Mouse (Mus musculus): ENCODE measurements at regions not wholly inside any gene's neighbourhood (a gene's known extent, or its start where the extent isn't known, plus 50 kb on each side); places are given as distances from the start of the nearest gene placed in this dataset.

DNA sequence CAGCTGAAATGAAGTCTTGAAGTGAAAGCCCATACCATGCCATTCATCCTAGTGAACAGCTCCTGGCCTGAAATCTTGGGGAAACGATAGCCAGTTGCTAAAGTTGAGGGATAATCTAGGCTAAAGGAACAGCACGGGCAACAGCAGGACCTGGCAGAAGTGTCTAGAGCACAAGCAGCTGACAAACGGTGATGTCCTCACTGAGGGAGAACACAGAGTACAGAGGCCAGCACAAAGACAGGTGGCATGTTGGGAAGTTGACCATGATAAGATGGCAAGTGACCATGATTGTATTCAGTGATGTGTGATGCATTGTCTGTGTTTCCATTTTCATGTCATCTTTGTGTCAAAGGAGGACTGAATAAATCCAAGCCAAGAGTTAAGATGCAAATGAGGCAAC is 212.4 kb upstream of the Ntm start:
- no peak for DNase-seq (ENCODE audit: low read depth, low spot score)
- Histone ChIP-seq H3K4me3 (ENCODE audit: control insufficient read depth in 1 of 2, insufficient read depth in 1 of 2, low read depth in 2 of 2, low read length in 2 of 2) (no peak overlapping the region), H3K4me1 (ENCODE audit: control insufficient read depth in 1 of 2, insufficient read depth in 2 of 2, low read length in 2 of 2) (no peaks in the 10 kb centered on the region), H3K9ac (ENCODE audit: control insufficient read depth, low read depth, low read length, poor library complexity, severe bottlenecking) (no peak overlapping the region), H3K79me2 (ENCODE audit: control insufficient read depth, insufficient read depth, low read length, poor library complexity) (no peaks in the 10 kb centered on the region), H3K27ac (ENCODE audit: control insufficient read depth, low read depth, low read length) (no peak overlapping the region), H3K9me3 (replicated peaks; ENCODE audit: insufficient read depth, low read length) (no peaks in the 10 kb centered on the region), H3K27me3 (ENCODE audit: control insufficient read depth in 1 of 2, insufficient read depth in 2 of 2, low read length in 2 of 2) (no peaks in the 10 kb centered on the region), H3K36me3 (ENCODE audit: control insufficient read depth in 1 of 2, insufficient read depth in 2 of 2, low read length in 2 of 2) (no peaks in the 10 kb centered on the region)
- TF ChIP-seq CHD1 (IDR thresholded peaks at IDR 0.05; ENCODE audit: low read depth, low read length) (no peak), ZC3H11A (IDR thresholded peaks at IDR 0.05; ENCODE audit: low read depth, low read length) (no peak), USF1 (IDR thresholded peaks at IDR 0.05; ENCODE audit: low read depth, low read length) (no peak), CTCF (IDR thresholded peaks at IDR 0.05 in 2 of 3, conservative IDR thresholded peaks at IDR 0.05 in 1 of 3; ENCODE audit: control insufficient read depth in 1 of 3, insufficient read depth in 1 of 3, low read depth in 2 of 3, low read length in 3 of 3, poor library complexity in 1 of 3, severe bottlenecking in 1 of 3) (no peak), HCFC1 (IDR thresholded peaks at IDR 0.05; ENCODE audit: low read depth, low read length) (no peak), NRF1 (IDR thresholded peaks at IDR 0.05; ENCODE audit: insufficient read depth, low read depth, low read length, poor library complexity, severe bottlenecking) (no peak)

DNA sequence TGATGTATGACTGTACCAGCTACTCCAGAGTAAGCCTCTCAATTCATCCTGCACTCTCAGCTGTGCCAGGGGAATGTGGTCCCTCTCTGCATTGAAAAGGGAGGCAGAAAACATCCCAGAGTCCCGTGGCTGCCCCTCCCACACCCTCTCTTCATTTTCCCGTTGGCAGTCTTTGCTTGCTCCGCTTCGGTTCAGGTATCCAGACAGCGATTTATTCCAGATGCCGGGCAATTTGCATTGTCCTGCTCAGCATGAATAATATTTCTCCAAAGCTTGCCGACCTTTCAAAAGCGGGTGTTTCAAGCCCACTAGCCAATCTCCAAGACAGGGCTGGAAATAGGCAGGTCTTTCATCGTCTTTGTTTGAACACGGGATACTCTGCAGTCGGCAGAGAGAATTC is 220.5 kb upstream of the Ntm start:
- H3K27me3 ChIP-seq (ENCODE audit: control insufficient read depth in 1 of 2, insufficient read depth in 2 of 2, low read length in 2 of 2), result no peaks in the 10 kb centered on the region
- H3K4me3 ChIP-seq (ENCODE audit: control insufficient read depth in 1 of 2, insufficient read depth in 1 of 2, low read depth in 2 of 2, low read length in 2 of 2), result no peak overlapping the region
- H3K36me3 ChIP-seq (ENCODE audit: control insufficient read depth in 1 of 2, insufficient read depth in 2 of 2, low read length in 2 of 2), result no peaks in the 10 kb centered on the region
- no peak overlapping the region for H3K27ac ChIP-seq (ENCODE audit: control insufficient read depth, low read depth, low read length)
- H3K4me1 ChIP-seq (ENCODE audit: control insufficient read depth in 1 of 2, insufficient read depth in 2 of 2, low read length in 2 of 2), result no peaks in the 10 kb centered on the region
- no peaks in the 10 kb centered on the region for H3K9me3 ChIP-seq (replicated peaks; ENCODE audit: insufficient read depth, low read length)
- no peak for DNase-seq (ENCODE audit: low read depth, low spot score)
- TF ChIP-seq ZC3H11A (IDR thresholded peaks at IDR 0.05; ENCODE audit: low read depth, low read length) (no peak), RAD21 (IDR thresholded peaks at IDR 0.05; ENCODE audit: low read depth, low read length) (no peak), JUND (IDR thresholded peaks at IDR 0.05; ENCODE audit: low read depth, low read length) (no peak)
- no peak overlapping the region for H3K9ac ChIP-seq (ENCODE audit: control insufficient read depth, low read depth, low read length, poor library complexity, severe bottlenecking)
- H3K79me2 ChIP-seq (ENCODE audit: control insufficient read depth, insufficient read depth, low read length, poor library complexity), result no peaks in the 10 kb centered on the region

DNA sequence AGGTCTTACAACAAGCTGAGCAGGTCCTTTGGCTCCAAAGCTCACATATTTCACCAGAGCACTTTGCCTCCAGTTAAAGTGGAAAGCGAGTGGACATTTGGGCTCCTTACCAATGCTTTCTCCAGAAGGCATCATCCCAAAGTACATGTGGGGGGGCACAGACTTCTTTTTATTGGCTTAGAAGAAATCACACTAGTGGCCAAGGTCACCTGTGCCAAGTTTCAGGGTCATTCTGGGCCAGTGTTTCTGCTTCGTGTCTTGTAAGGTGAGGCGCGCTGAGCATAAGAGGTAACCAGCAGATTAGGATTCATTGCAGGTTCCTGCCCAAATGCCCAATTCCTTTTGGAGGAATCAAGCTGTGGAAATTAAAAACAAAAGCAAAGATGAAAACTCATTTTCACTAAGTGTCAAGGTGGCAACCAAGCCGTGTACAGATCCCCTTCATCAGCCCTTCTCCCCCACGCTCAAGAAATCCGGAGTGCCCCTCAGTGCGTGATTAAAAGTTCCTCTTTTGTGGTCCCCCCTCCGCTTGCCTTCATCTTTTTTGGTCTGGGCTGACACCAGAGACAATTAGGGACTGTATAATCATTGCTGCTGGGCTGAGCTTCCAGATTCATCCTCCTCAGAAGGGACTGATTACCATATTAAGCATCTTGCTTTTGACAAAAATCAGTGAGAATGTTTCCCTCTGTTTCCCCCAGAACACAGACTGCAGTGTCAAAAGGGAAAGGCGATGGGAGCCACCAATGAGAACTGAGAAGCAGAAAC is 222.2 kb upstream of the Ntm start:
- Histone ChIP-seq H3K9ac (ENCODE audit: control insufficient read depth, low read depth, low read length, poor library complexity, severe bottlenecking) (no peak overlapping the region), H3K9me3 (replicated peaks; ENCODE audit: insufficient read depth, low read length) (no peaks in the 10 kb centered on the region), H3K27ac (ENCODE audit: control insufficient read depth, low read depth, low read length) (no peak overlapping the region), H3K4me3 (ENCODE audit: control insufficient read depth in 1 of 2, insufficient read depth in 1 of 2, low read depth in 2 of 2, low read length in 2 of 2) (no peak overlapping the region), H3K79me2 (ENCODE audit: control insufficient read depth, insufficient read depth, low read length, poor library complexity) (no peaks in the 10 kb centered on the region), H3K27me3 (ENCODE audit: control insufficient read depth in 1 of 2, insufficient read depth in 2 of 2, low read length in 2 of 2) (no peaks in the 10 kb centered on the region), H3K4me1 (ENCODE audit: control insufficient read depth in 1 of 2, insufficient read depth in 2 of 2, low read length in 2 of 2) (no peaks in the 10 kb centered on the region), H3K36me3 (ENCODE audit: control insufficient read depth in 1 of 2, insufficient read depth in 2 of 2, low read length in 2 of 2) (no peaks in the 10 kb centered on the region)
- no peak for TF ChIP-seq USF2 (IDR thresholded peaks at IDR 0.05; ENCODE audit: borderline replicate concordance in 1 of 2, insufficient read depth in 1 of 2, low read depth in 1 of 2, low read length in 2 of 2)
- no peak for TF ChIP-seq RAD21 (IDR thresholded peaks at IDR 0.05; ENCODE audit: low read depth, low read length)
- TF ChIP-seq POLR2A (IDR thresholded peaks at IDR 0.05; ENCODE audit: control insufficient read depth in 1 of 2, insufficient read depth in 1 of 2, low read depth in 1 of 2, low read length in 2 of 2, poor library complexity in 1 of 2), result no peak
- no peak for TF ChIP-seq NRF1 (IDR thresholded peaks at IDR 0.05; ENCODE audit: insufficient read depth, low read depth, low read length, poor library complexity, severe bottlenecking)
- TF ChIP-seq MYB (IDR thresholded peaks at IDR 0.05; ENCODE audit: low read depth, low read length), result no peak
- TF ChIP-seq TAL1 (IDR thresholded peaks at IDR 0.05; ENCODE audit: low read length), result no peak
- TF ChIP-seq E2F4 (IDR thresholded peaks at IDR 0.05; ENCODE audit: borderline replicate concordance, low read depth, low read length), result no peak
- TF ChIP-seq JUND (IDR thresholded peaks at IDR 0.05; ENCODE audit: low read depth, low read length), result no peak
- TF ChIP-seq ELF1 (IDR thresholded peaks at IDR 0.05; ENCODE audit: low read depth, low read length), result no peak
- no peak for TF ChIP-seq CHD1 (IDR thresholded peaks at IDR 0.05; ENCODE audit: low read depth, low read length)
- TF ChIP-seq GATA1 (IDR thresholded peaks at IDR 0.05; ENCODE audit: low read depth, low read length), result no peak
- no peak for DNase-seq (ENCODE audit: low read depth, low spot score)
